Mouse (Mus musculus) liver, adult 2 months (tissue): ENCODE results near the gene Hps3.

Experiments used
- CTCF ChIP-seq: fragments of 200-500 bp; IDR thresholded peaks from 2 replicates; pipeline ENCODE4 v1.5.1; 2011; ENCODE audit warnings: low read depth, low read length, control low read depth
- POLR2A ChIP-seq: fragments of 200-500 bp; IDR thresholded peaks from 2 replicates; pipeline ENCODE4 v1.6.1; 2011; ENCODE audit warnings: low read length, control low read depth; ENCODE audit not compliant: insufficient read depth; ENCODE audit errors: extremely low read depth

DNA sequence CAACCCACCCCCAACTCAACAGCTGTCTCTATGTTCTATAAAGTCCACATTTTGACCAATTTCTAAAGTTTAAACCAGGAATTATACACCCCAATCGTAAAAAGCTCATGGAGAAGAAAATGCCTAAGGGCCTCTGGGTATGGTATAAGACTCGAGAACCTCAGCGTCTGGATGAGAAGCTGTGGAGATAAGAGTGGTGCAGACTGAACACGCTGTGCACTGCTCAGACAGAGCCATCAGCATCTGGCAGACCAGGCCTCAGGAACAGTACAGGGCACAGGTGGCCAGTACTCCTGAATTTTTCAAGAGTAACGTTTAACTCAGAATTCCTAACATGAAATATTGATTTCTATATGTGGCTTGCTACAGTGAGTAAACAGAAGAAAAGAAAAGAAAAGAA is 27.4 kb downstream of the Hps3 start:
- TF ChIP-seq POLR2A (no peak), CTCF (no peak)
